Mouse (Mus musculus) hindbrain, postnatal 0 days (tissue): ENCODE results near the gene Tmem126b. TPM values are rescaled to one million over a fixed set of nuclear protein-coding genes. Genes with fewer than 3 reads are reported as not detected.
A peak's percentile ranks its signal among the peaks of the same experiment; 100 is the strongest.

Experiments used
- ATAC-seq: fragments of 200-750 bp; cut with Nextera tagmentation; 2 replicates; pipeline ENCODE4 v1.8.0; 2017; ENCODE audit warnings: mild to moderate bottlenecking, moderate TSS enrichment, moderate library complexity
- DNase-seq: peaks from one replicate; pipeline ENCODE4 v3.0.0-alpha.2; 2015; ENCODE audit warnings: low spot score
- H3K27ac ChIP-seq: fragments of 300-500 bp; sonication (generic); 2 replicates; pipeline ENCODE4 v1.5.1; 2014; ENCODE audit warnings: mild to moderate bottlenecking
- H3K27me3 ChIP-seq: fragments of 300-500 bp; sonication (generic); 2 replicates; pipeline ENCODE4 v1.6.1; 2014; ENCODE audit warnings: low read length, mixed read lengths; ENCODE audit not compliant: insufficient read depth
- H3K36me3 ChIP-seq: fragments of 300-500 bp; sonication (generic); 2 replicates; pipeline ENCODE4 v1.6.1; 2014; ENCODE audit warnings: low read length, mixed read lengths; ENCODE audit not compliant: insufficient read depth
- H3K4me1 ChIP-seq: fragments of 300-500 bp; sonication (generic); 2 replicates; pipeline ENCODE4 v1.6.1; 2014; ENCODE audit warnings: antibody characterized with exemption, low read length, mixed read lengths; ENCODE audit not compliant: insufficient read depth
- H3K4me2 ChIP-seq: fragments of 300-500 bp; sonication (generic); 2 replicates; pipeline ENCODE4 v1.6.1; 2014; ENCODE audit warnings: low read depth, mild to moderate bottlenecking, low read length, moderate library complexity, mixed read lengths
- H3K4me3 ChIP-seq: fragments of 300-500 bp; sonication (generic); 2 replicates; pipeline ENCODE4 v1.5.1; 2014; ENCODE audit warnings: low read length
- H3K9ac ChIP-seq: fragments of 300-500 bp; sonication (generic); replicated peaks from 2 replicates; pipeline ENCODE4 v1.6.1; 2014; ENCODE audit warnings: mild to moderate bottlenecking, low read length, moderate library complexity, mixed read lengths
- H3K9me3 ChIP-seq: fragments of 300-500 bp; sonication (generic); 2 replicates; pipeline ENCODE4 v1.6.1; 2016; ENCODE audit warnings: low read length, mixed read lengths
- CTCF ChIP-seq: IDR thresholded peaks from 2 replicates; pipeline ENCODE4 v1.5.1; 2016; ENCODE audit warnings: antibody characterized with exemption, control low read depth, low read depth
- WGBS: fragments of 180-500 bp; shearing (Covaris S2); extraction: QIAGEN DNeasy Blood & Tissue Kit; methylation state at CpG from one replicate; pipeline ENCODE4 v1.1.7; 2014; 5-methylcytosine and 5-hydroxymethylcytosine counted together
- polyA plus RNA-seq: library from polyadenylated mRNA; unstranded; fragments of >200 nt; fragmentation: Nextera tagmentation; extraction: Ambion mirVana; gene quantifications from 2 replicates; pipeline ENCODE4 v1.2.1, GENCODE M21; 2015
- total RNA-seq: library from RNA; depleted of rRNA; stranded (reverse); fragments of >200 nt; gene quantifications from 2 replicates; pipeline ENCODE4 v1.2.3, GENCODE M21; 2014; rRNA removed

Tmem126b gene
- total RNA-seq (15.1 and 21.9 TPM in 2 replicates), polyA plus RNA-seq (24.5 and 26.9 TPM in 2 replicates)

GRCm38 (mm10) chr7:90475793-90476312 is at the start of gene Tmem126b:
TSS of gene Tmem126b (minus strand) at chr7:90476001.
- Histone ChIP-seq H3K9me3 (no peaks in the 10 kb centered on the region), H3K4me2 (peak within 1 kb of the TSS; percentile 91), H3K27me3 (no peaks in the 10 kb centered on the region), H3K36me3 (no peaks in the 10 kb centered on the region), H3K4me3 (peak within 1 kb of the TSS; percentile 73), H3K9ac (peak within 1 kb of the TSS; percentile 68), H3K27ac (peak within 1 kb of the TSS; percentile 93), H3K4me1 (no peaks in the 10 kb centered on the region)
- WGBS: 0% methylated on average over 36 of the region's 36 CpGs
- DNase-seq (peak; percentile 99), ATAC-seq (peak; percentile 100)
- no peak for TF ChIP-seq CTCF

- Histone ChIP-seq H3K36me3 (no peaks in the 10 kb centered on the region), H3K9me3 (no peaks in the 10 kb centered on the region), H3K9ac (no peak overlapping the region), H3K27ac (no peak overlapping the region), H3K4me3 (no peak overlapping the region), H3K27me3 (no peaks in the 10 kb centered on the region), H3K4me1 (no peaks in the 10 kb centered on the region), H3K4me2 (no peak overlapping the region)
- TF ChIP-seq CTCF: peak; percentile 62
- DNase-seq (peak; percentile 78), ATAC-seq (peak; percentile 59; the same call in 1 of the 2 replicates)
Measured at GRCm38 (mm10) chr7:90512293-90512692, 36.5 kb upstream of the Tmem126b start.

- Histone ChIP-seq H3K36me3 (no peaks in the 10 kb centered on the region), H3K27ac (no peak overlapping the region), H3K4me1 (no peaks in the 10 kb centered on the region), H3K4me2 (no peak overlapping the region), H3K4me3 (no peak overlapping the region), H3K9me3 (no peaks in the 10 kb centered on the region), H3K9ac (no peak overlapping the region), H3K27me3 (no peaks in the 10 kb centered on the region)
- TF ChIP-seq CTCF: peak; percentile 40; the same call in 1 of the 2 replicates
- WGBS: 71% methylated on average over 3 of the region's 3 CpGs
- DNase-seq (peak; percentile 17), ATAC-seq (no peak)
Measured at GRCm38 (mm10) chr7:90508124-90508523, 32.3 kb upstream of the Tmem126b start.

DNA sequence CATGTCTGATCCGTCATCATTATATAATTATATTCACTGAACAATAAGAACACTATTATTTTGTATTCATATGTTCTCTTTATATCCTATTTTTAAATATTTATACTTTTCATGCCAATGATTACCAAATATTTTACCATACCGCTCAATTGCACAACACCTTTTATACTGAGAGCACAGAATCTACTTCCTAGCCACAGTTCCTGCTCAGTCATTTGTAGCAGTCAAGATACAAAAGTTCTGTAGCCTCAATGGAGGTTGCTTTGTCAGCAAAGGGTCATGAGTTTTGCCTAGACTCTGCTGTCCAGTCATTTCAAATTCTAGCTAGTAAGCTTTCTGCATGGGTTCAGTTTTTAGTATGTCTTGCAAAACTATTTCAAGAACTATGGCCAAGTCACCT is 6.8 kb upstream of the Tmem126b start:
- no peak for TF ChIP-seq CTCF
- H3K36me3 ChIP-seq: no peaks in the 10 kb centered on the region
- no peaks in the 10 kb centered on the region for H3K9me3 ChIP-seq
- no peak overlapping the region for H3K4me3 ChIP-seq
- H3K4me1 ChIP-seq: no peaks in the 10 kb centered on the region
- no peaks in the 10 kb centered on the region for H3K27me3 ChIP-seq
- ATAC-seq (no peak), DNase-seq (no peak)
- no peak overlapping the region for H3K4me2 ChIP-seq
- H3K27ac ChIP-seq: no peak overlapping the region
- WGBS: 94% methylated on average over 2 of the region's 2 CpGs
- no peak overlapping the region for H3K9ac ChIP-seq

DNA sequence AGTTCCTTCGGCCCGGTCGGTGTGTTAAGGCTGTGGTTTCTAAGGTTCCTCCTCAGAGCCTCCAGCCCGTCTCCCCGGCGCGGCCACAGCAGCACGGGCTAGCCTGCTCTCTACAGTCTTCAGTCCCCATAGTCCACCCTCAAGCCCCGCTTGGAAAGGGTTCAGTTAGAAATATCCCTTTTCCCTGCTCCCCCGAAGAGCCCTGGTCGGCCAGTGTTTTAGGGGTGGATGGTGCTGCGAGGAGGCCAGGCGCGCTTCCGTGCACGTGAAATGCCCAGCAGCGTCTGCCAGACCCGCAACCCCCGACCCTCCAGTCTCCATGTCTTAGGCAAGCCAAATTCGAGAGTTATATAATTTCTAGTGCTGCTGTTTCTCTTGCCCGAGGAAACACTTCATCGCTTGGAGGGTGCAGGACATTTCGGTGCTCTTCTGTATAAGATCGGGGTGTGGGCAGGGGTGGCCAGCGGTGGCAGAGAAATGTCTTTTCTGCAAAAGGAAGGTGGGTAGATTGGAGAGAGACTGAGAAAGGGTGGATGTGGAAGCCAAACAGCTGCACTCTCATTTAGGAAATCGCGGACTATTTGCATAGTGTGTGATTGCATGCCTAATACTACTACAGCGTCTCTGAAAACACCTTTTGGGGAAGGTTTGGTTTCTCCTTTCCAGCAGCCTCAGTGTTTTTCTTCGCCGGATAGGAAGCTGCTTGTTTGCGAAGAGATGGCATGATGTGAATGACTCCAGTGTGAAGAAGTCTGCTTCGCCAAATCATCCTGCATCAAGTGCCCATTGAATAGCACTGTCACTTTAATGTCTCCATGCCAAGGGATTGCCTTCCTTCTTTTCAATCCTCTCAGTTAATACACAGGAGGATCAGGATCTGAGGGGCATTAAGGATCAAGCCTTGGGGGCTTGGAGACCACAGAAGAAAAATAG is 778 bp upstream of the Tmem126b start, which contains the start of gene Dlg2:
TSS of gene Dlg2 (plus strand) at position 360 of the 933 bp plus-strand sequence.
- Histone ChIP-seq H3K27ac (peak within 1 kb of the TSS; percentile 93), H3K9ac (peak within 1 kb of the TSS; percentile 68), H3K4me1 (no peaks in the 10 kb centered on the region), H3K36me3 (no peaks in the 10 kb centered on the region), H3K9me3 (no peaks in the 10 kb centered on the region), H3K4me3 (peak within 1 kb of the TSS; percentile 73), H3K27me3 (no peaks in the 10 kb centered on the region), H3K4me2 (peak within 1 kb of the TSS; percentile 91)
- ATAC-seq (no peak), DNase-seq (peak; percentile 60)
- TF ChIP-seq CTCF: no peak
- under 1% methylated on average over 32 of the region's 32 CpGs for WGBS

- H3K27ac ChIP-seq: no peak overlapping the region
- H3K9me3 ChIP-seq: no peaks in the 10 kb centered on the region
- no peak overlapping the region for H3K4me2 ChIP-seq
- H3K4me3 ChIP-seq: no peak overlapping the region
- 0 out of 2 replicates have a peak, but pooled peaks cover 6% of the 10 kb centered on the region for H3K36me3 ChIP-seq
- H3K9ac ChIP-seq: no peak overlapping the region
- DNase-seq (no peak), ATAC-seq (no peak)
- 72% methylated on average over 2 of the region's 2 CpGs for WGBS
- no peak for TF ChIP-seq CTCF
- H3K27me3 ChIP-seq: no peaks in the 10 kb centered on the region
- no peaks in the 10 kb centered on the region for H3K4me1 ChIP-seq
Measured at GRCm38 (mm10) chr7:90473511-90473910, 2.3 kb downstream of the Tmem126b start.
